Mouse (Mus musculus) urinary bladder, postnatal 36 days (tissue): ENCODE measurements at regions not wholly inside any gene's neighbourhood (a gene's known extent, or its start where the extent isn't known, plus 50 kb on each side); places are given as distances from the start of the nearest gene placed in this dataset.

Experiments
- DNase-seq, 2 experiments: peaks; one replicate each; pipeline ENCODE4 v3.0.0; 2022; ENCODE audit warnings: low spot score in 2 of 2, mixed read lengths in 1 of 2

- DNase-seq = no peak
These were observed 163.4 kb upstream of the Jmjd1c start for GRCm38 (mm10) chr10:66932544-66932943.

GRCm38 (mm10) chr10:66933689-66934088 lies 162.2 kb upstream of the Jmjd1c start:
- no peak for DNase-seq

GRCm38 (mm10) chr10:66935731-66936130 lies 160.2 kb upstream of the Jmjd1c start:
- DNase-seq = no peak

- no peak for DNase-seq
These were observed 158.8 kb upstream of the Jmjd1c start for GRCm38 (mm10) chr10:66937116-66937515.

- DNase-seq = no peak
These were observed 155.6 kb upstream of the Jmjd1c start for GRCm38 (mm10) chr10:66940368-66940767.

- DNase-seq = no peak
These were observed 155.0 kb upstream of the Jmjd1c start for GRCm38 (mm10) chr10:66940922-66941321.

GRCm38 (mm10) chr10:66941974-66942373 lies 154.0 kb upstream of the Jmjd1c start:
- DNase-seq = peak in 1 of 2 experiments; percentile 47

- DNase-seq = no peak
These were observed 152.1 kb upstream of the Jmjd1c start for GRCm38 (mm10) chr10:66943875-66944274.

GRCm38 (mm10) chr10:66946161-66946560 lies 149.8 kb upstream of the Jmjd1c start:
- peak in 1 of 2 experiments; percentile 41 for DNase-seq

- DNase-seq = no peak
These were observed 147.6 kb upstream of the Jmjd1c start for GRCm38 (mm10) chr10:66948329-66948728.

GRCm38 (mm10) chr10:66950441-66950840 lies 145.5 kb upstream of the Jmjd1c start:
- DNase-seq = no peak

GRCm38 (mm10) chr10:66951231-66951822 lies 144.6 kb upstream of the Jmjd1c start:
- DNase-seq = no peak

GRCm38 (mm10) chr10:66951935-66952334 lies 144.0 kb upstream of the Jmjd1c start:
- no peak for DNase-seq

GRCm38 (mm10) chr10:66953248-66953975 lies 142.5 kb upstream of the Jmjd1c start:
- DNase-seq = no peak

GRCm38 (mm10) chr10:66953976-66954505 lies 141.9 kb upstream of the Jmjd1c start:
- DNase-seq = no peak

GRCm38 (mm10) chr10:66955430-66955829 lies 140.5 kb upstream of the Jmjd1c start:
- no peak for DNase-seq

- no peak for DNase-seq
These were observed 139.3 kb upstream of the Jmjd1c start for GRCm38 (mm10) chr10:66956619-66957018.

GRCm38 (mm10) chr10:66957373-66957772 lies 138.6 kb upstream of the Jmjd1c start:
- DNase-seq = no peak
